Mouse (Mus musculus) granulocyte monocyte progenitor cell, adult 5-6 weeks (primary cell): ENCODE measurements around the gene Dedd2. TPM values are rescaled to one million over a fixed set of nuclear protein-coding genes. Genes with fewer than 3 reads are reported as not detected.
"Not testable (repeated sequence)": the region's sequence is repeated elsewhere in the genome, so short reads cannot be mapped to it uniquely, and the experiment has no call there.

Experiments
- ATAC-seq: replicated peaks from 2 replicates; pipeline ENCODE4 v1.8.0; 2016; ENCODE audit warnings: mild to moderate bottlenecking, moderate TSS enrichment, inconsistent platforms; ENCODE audit not compliant: poor library complexity, severe bottlenecking
- total RNA-seq, 2 experiments: library from RNA; stranded (forward) in 1 of 2; stranded (reverse) in 1 of 2; fragments of 200-712, 200-1000 nt in 1 of 2; fragments of >200 nt in 1 of 2; fragmentation: Nextera tagmentation in 1 of 2; gene quantifications; 2 replicates each; pipeline ENCODE4 v1.2.3; 2014 to 2017

The Dedd2 gene
- 13.5 and 22.0 TPM in 2 replicates for total RNA-seq (2014; fragmentation: Nextera tagmentation)
- 16.9 and 18.4 TPM in 2 replicates for total RNA-seq (2017)

DNA sequence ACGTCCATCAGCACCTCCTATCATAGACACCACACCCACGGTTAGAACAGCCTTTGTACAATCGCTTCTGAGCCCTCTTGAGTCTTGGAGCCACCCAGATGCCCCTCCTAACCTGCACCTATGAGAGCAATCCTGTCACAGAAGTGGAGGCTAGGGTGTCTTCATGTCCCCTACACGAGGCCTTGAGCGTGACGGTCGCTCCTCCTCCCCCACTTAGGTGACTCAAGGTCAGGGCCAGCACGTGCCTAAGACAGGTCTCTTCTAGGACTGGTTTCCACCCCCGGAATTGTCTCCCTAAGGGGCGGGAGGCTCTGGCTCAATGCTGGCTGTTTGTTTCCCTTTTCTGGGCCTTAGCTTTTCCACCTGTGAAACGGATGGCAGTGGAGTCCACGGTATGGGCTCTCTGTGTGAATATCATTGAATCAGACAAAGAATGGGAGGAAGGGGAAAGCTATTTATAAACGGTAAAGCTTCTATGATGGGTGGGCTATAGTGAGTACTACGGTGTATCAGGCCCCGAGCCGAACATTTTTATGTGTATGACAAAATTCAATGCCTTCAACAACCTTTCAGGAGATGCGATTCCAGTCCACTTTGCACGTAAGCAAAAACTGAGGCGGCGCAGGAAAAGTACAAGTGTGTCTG, at the start of gene Dedd2:
TSS of gene Dedd2 (minus strand) at position 159 of the 645 bp plus-strand sequence.
- ATAC-seq: peak; percentile 9

DNA sequence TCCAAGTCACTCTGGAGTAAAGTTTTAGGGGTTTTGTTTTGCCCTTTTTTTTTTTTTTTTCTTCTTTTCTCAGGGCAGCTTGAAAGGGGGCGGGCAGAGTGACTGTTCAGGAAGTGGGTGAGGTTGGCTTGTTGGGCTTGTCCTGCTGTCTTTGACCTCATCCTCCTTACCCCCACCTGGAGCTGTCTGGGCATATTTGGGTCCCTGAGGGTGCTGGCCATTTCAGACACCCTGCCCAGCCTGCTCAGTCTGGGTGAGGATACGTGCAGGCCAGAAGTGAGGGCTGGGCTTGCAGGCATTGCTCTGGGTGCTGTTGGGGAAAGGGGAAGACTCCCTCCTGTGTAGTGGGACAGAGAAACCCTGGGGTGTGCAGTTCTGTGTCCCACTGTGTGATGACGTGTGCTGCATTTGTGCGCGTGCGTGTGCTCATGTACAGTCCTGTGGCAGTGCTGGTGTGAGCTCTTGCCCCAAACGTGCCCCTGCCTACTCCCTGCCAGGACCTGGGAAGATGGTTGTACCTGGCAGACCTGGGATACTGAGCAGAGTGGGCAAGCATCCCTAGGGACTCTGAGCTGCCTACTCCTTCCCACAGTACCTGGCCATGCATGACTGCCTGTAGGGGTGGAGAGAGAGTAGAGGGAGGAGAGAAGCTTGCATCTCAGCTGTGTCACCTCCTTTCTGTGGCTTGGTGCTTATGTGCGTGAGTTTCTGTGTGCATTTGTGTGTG, 49.3 kb upstream of the Dedd2 start:
- peak; percentile 5 for ATAC-seq

DNA sequence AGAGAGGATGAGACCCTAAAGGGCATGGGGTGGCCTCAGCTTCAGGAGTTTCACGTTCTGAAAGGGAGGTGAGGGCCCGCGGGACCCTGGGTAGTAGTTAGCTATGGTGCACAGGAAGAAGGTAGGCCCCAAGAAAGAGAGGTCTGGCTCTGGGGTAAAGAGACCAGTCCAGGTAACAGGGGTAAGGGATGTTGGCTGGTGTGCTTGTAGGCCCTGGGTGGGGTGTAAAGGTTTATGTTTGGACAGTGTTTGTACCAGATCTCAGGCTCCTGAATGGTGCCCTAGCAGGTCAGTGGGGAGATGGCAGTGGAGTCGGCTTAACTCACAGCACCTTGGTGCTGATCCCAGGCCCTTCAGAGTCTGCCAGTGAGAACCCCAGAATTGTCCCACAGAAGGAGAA, 48.6 kb upstream of the Dedd2 start:
- ATAC-seq: no peak

DNA sequence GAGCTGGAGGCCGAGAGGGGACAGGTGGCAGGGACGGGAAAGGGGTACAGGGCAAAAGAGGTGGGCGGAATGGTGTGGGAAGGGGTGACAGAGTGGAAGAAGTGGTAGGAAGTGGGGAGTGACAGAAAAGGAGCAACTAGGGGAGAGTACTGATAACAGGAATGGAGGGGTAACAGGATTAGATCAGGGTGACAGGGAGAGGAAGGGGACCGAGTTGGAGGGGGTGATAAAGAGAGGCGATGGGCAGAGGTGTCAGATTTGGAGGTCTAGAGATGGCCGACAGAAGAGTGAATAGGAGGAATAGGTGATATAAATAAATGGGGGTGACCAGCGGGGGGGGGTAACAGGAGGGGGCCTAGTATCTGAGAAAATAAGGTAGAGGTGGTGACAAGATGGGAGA, 48.2 kb upstream of the Dedd2 start:
- no peak for ATAC-seq

DNA sequence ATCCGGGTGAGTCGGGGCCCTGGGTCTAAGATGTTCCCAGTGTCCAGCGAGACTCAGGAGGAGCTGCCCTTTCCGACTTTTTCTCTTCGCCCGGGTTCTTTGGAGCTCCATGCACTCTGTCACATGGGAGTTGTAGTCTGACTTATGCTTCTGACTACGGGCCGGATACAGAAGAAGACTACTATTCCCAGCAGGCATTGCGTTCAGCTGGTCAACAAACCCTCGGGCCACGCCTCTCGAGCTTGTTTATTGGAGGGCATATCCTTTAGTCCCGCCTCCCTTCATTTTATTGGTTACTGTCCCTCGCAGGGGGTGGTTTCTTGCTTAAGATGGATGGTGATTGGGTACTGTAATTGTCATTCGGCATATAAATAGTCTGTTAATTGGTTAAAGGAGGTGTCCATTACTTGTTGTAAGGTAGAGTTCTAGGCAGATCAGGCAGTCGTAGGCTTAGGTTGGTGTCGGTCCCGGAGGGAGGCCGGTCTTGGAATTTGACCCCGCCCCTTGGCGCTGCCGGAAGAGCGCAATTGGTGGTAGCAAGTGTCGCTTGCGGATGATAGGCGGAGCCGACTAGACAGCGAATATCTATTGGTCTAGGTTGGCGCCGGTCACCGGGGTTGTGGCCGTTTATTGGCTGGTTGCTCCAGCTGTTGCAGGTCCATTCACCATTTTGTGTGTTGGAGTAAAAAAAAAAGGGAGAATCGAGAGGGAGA, 47.5 kb upstream of the Dedd2 start:
- peak; percentile 65 for ATAC-seq

DNA sequence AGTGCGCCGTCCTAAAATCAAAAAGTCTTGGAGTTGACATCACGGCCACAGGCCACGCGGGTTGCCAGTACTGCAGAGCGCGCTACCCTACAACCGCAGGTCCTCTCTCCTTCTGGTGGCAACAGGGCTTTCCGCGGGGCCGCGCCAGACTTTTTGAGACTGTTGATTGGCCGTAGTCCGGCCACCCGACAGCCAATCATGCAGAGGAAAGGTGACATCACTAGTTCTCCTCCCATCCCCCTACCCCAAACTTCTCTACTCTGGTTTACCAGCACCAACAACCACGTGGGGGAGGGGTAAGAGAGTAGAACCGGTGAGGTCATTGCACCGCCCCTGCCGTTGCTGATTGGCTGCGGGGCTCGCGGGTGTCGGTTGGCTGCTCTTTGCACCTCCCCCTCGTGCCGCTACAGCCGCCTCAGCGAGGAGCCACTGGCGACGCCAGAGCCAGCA, 46.9 kb upstream of the Dedd2 start, which contains the start of gene Cic:
TSS of gene Cic (plus strand) at position 404 of the 450 bp plus-strand sequence.
- ATAC-seq: peak; percentile 69

DNA sequence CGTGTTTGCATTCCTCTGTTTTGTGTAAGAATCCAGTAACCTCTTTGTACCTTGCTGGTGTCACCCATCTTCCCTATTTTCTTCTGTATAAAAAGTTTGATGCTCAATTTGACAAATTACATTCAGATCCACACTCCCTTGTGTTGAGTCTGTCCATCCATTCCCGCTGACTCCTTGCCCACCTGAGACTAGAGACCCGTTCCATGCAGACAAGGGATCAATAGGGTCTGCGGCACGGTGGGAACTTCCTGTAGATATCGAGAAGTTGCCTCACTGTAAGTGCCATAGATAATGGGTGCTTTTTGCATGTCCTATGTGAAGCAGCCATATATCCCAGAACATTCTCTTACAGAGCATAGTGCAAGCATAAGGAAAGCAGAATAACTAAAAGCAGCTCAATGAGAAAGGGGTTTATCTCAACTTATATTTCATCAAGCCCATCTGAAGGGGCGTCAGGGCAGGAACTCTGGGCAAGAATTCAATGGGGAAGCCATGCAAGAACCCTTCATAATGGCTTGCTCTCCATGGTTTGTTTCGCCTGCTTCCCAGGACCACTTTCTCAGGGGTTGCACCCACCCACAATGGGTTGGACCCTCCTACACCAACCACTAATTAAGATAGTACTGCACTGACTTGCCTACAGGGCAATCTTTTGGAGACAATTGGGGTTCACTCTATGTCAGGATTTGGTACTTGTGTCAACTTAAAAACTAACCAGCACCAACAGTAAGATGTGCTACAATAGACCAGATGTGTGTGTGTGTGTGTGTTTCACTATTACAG, 46.0 kb upstream of the Dedd2 start:
- no peak for ATAC-seq

DNA sequence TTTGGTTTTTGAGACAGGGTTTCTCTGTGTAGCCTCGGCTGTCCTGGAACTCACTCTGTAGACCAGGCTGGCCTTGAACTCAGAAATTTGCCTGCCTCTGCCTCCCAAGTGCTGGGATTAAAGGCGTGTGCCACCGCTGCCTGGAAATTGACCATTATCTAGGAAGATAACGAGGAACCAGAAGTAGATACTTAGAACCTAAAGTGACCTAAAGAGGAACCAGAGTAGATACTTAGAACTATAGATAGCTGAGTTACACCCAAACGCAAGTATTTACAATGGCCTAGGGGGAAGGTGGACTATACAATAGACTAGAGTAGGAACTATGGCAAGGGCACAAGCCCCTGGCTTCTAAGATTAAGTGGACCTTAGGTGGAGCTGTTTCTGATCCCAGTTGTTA, 45.3 kb upstream of the Dedd2 start:
- not testable (repeated sequence) for ATAC-seq

DNA sequence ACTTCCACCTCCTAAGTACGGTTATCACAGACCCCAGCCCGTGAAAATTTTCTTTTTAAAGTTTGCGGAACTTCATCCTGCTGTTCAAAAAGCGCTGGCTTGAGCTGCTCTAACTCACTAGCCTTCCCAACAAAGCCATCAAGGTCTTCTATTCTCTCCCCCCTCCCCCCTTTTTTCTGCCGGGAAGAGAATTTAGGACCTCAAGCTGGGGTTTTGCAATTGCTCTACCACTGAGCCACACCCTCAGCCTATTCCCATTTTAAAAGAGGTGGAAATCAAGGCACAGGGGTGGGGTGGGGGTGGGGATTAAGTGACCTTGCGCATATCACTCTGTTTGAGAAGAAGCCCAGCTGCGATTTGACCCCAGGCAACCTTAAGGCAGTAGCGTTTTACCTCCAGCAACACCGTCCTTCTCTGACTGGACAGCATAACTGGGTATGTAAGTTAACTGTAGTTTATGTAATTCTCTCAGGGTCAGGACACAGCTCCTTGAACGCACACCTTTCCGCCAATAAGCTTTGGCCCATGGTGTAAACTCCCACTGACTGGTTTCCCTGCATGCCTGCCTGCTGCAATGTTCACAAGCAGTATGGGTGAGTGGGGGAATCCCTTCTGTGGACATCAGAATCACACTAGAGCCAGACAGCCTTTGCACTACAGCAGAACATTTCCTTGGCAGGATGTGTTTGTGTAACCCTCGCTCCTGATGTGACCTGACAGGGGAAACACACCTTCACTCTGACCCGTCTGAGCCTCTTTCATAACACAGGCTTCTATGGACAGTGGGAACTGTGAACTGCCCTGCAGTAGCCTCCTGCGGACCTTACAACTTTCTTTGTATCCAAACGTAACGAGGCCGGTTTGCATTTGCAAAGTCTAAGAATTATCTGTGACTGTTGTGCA, 43.8 kb upstream of the Dedd2 start:
- no peak for ATAC-seq

DNA sequence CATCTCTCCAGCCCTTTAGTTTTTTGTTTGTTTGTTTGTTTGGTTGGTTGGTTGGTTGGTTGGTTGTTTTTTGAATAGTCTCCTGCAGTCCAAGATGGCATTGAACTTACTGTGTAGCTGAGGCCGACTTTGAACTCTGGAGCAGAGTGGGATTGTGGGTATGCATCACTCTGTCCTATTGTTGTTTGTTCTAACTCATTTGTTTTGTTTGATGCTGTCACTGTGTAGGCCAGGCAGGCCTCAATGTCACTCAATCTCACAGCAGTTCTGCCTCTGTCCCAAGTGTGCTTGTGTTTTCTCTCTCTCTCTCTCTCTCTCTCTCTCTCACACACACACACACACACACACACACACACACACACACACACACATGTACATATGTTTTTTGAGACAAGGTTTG, 41.5 kb upstream of the Dedd2 start:
- ATAC-seq: no peak

DNA sequence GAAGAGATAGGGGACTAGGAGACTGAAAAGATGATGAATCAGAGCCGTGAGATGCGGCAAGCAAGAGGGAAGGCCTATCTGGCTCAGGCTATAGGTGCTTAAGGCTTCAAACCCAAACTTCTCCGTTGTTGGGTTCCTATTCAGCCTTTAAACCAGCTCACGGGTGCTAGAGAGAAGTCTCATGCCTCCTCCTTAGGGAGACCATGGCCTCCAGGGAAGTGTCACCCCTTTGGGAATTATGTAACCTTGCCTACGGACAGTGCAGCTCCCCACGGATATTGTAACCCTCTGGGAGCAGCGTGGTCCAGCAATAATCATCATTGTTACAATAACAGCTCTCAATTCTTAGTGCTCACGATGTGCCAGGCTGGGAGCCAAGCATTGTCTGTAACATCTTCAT, 31.4 kb upstream of the Dedd2 start:
- no peak for ATAC-seq

DNA sequence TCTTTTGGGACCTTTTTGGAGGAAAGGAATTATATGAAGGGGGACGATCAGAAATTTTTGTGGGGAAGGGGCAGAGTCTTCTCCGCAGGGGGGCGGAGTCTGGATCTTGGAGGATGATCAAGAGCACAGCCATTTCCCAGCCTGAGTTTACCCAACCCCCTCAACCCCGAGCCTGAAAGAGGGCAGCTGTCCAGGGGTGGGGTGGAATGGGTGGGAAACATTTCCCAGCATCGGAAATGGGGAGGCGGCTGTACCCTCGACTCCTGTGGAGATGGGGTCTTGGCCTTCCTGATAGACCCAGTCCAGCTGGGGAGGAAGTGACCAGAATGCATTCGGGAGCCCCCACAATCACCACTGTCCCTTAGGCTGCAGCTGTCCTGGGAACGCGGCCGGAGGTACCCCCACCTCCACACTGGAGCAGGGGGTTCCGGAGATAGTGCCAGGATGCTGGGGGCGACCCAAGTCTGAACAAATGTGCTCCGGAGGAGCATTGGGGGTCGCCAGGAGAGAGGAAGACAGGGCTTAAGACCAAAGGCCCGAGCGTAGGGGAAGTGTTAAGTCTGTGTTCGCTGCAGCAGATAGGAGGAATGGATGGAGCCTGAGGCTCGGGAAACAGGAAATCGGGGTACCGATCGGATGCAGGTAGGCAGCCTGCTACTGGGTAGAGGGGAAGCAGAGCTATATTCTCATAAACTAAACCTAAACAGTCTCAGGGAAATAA, 30.8 kb upstream of the Dedd2 start:
- ATAC-seq: no peak

DNA sequence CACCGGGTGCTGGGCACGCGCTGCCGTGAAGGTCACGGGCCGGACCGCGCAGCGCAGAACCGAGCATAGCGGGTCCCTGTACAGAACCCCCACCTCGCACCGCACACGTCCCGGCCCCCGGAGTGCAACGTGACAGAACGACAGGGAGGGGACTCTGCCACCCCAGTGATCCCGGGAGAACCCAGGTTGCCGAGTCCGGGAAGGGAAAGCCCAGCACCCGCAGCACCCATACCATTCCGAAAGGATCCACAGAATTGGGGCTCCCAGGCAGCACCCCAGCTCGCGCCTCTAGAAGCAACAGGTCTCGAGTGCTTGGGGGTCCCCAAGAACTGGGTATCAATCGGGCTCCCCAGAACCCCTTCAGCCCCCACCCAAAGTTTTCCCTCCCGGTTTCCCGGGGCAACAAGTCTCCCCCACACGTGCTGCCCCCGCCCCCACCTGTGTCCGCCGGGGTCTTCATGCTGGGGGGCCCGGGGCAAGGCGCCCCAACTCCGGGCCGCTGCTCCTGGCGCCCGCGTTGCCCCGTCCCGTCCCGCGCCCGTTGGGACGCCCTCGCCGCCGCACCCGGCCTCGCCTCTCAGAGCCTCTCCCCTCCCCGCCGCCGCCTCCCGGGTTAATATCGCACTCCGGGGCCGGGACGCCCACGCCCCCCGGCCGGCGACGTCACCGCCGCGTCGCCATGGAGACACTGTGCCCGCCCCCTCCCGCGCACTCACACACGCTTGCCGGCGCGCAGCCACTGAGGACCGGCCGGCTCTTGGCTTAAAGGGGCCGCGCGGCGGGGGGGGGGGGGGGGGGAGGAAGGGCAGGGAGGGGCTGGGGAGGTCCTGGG, 29.9 kb upstream of the Dedd2 start, which contains the start of gene Erf:
TSS of gene Erf (minus strand) at position 621 of the 832 bp plus-strand sequence.
- peak; percentile 75 for ATAC-seq

DNA sequence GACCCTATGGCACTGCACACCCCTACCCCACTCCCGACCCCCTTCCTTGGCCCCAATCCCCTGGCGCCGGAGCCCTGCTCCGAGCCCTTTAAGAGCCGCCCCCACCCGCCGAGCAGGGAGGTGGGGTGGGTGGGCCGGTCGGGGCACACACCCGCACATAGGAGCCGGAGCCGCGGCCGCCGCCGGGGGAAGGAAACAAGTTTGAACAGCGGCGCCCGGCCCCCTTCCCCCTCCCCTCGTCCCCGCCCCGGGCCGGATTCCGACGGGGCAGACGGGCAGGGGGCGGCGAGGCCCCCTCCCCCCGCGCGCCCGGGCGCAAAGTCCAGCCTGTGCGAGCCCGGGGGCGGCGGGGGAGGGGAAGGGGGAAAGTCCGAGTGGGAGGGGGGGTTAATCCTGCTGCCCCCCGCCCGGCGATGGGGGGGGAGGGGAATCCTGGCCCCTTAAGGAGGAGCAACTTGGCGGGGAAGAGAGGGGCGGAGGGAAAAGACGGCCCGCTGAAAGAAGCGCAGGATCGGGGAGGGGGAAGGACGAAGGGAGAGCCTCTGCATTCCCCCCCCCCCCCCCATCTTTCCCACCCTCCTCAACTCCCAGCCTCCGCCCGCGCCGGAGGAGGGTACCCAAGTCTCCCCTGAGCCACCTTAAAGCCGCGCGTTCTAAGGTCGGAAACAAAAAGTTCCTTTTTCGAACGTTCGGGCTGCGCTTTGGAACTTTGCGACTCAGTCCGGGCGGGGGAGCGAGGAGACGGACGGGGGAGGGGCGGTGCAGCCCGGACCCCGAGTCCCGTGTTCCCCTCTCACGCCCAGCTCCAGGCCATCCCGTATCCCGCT, 29.1 kb upstream of the Dedd2 start:
- ATAC-seq: peak; percentile 19

DNA sequence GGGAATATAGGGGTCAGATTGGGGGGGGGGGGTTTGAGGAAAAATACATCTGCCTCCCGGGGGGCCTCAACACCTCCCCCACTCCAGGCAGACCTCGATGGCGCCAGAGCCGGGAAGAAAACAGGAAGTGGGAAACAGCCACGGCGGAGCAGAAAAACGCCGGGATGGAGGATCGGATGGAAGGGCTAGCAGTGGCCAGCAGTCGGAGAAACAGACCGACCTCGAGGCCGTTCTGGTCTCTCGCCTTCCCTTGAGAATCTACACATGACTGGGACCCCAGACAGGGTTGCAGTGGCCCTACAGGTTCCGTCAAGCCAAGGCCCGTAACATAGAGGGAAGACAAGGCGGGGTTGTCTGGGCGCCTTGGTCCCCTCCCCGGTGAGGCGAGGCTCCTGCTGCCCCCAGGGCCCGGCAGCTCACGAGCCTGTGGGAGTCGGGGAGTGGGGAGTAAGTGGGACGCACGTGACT, 28.5 kb upstream of the Dedd2 start:
- peak; percentile 2; the same call in 1 of the 2 replicates for ATAC-seq

DNA sequence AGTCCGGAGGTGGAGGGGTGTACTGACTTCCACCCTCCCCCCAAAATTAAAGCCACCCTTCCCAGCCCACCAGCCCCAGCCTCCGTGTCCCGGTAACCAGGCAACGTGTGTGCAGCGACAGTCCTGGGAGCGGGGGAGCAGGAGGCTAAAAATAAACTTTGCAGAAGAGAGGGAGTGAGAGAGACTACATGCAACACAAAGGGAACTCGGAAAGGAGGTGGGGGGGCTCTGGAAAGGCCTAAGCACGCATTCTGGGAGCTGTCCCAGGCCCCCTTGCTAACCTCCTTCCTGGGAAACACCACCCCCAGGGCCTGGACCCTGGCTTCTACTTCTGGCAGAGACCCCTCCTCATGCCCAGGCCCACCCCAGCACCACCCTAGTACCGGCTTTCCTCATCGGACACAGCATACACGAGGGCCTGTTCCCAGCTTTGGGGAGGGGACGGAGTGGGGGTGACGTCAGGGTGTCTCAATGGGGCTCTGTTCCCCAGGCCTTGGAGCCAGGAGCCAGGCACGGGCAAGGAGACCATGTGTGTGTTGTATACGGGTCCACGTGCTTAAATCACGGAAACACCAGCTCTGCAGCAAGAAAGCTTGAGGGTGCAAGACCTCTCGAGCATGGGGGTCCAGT, 27.7 kb upstream of the Dedd2 start:
- peak; percentile 22; the same call in 1 of the 2 replicates for ATAC-seq
